Mouse (Mus musculus) ovary, postnatal 14 days (tissue): ENCODE results near the gene Fbxl16.

ENCODE experiments used
- DNase-seq: peaks from one replicate; pipeline ENCODE4 v3.0.0; 2022; ENCODE audit warnings: low spot score

Fbxl16 gene

GRCm38 (mm10) chr17:25808789-25809605, at the start of gene Fbxl16:
Gene Fbxl16, plus strand, starts transcription at chr17:25809085.
- DNase-seq = no peak

GRCm38 (mm10) chr17:25760148-25760547, 48.7 kb upstream of the Fbxl16 start:
- DNase-seq = no peak

GRCm38 (mm10) chr17:25761561-25761970, 47.3 kb upstream of the Fbxl16 start:
- DNase-seq = no peak

- no peak for DNase-seq
These were observed 46.3 kb upstream of the Fbxl16 start for GRCm38 (mm10) chr17:25762591-25762990.

GRCm38 (mm10) chr17:25765886-25766285, 43.0 kb upstream of the Fbxl16 start:
- DNase-seq = no peak

- no peak for DNase-seq
These were observed 39.6 kb upstream of the Fbxl16 start for GRCm38 (mm10) chr17:25769331-25769730.

GRCm38 (mm10) chr17:25773549-25774120, 35.2 kb upstream of the Fbxl16 start, which contains the start of gene Narfl:
Gene Narfl, plus strand, starts transcription at chr17:25773776.
- DNase-seq = peak; percentile 98

GRCm38 (mm10) chr17:25775318-25776062, 33.4 kb upstream of the Fbxl16 start:
- DNase-seq = no peak

GRCm38 (mm10) chr17:25777948-25778347, 30.9 kb upstream of the Fbxl16 start:
- DNase-seq = no peak

GRCm38 (mm10) chr17:25781339-25781738, 27.5 kb upstream of the Fbxl16 start:
- no peak for DNase-seq

- DNase-seq = no peak
These were observed 25.8 kb upstream of the Fbxl16 start for GRCm38 (mm10) chr17:25783086-25783485.

- DNase-seq = no peak
These were observed 24.9 kb upstream of the Fbxl16 start for GRCm38 (mm10) chr17:25783861-25784574.

- peak; percentile 94 for DNase-seq
These were observed 23.6 kb upstream of the Fbxl16 start, which contains the start of gene Haghl for GRCm38 (mm10) chr17:25785281-25785745. Gene Haghl, minus strand, starts transcription at chr17:25785673.

- no peak for DNase-seq
These were observed 22.6 kb upstream of the Fbxl16 start, which contains the start of gene Ccdc78 for GRCm38 (mm10) chr17:25786280-25786679. Gene Ccdc78, plus strand, starts transcription at chr17:25786580.

- no peak for DNase-seq
These were observed 21.9 kb upstream of the Fbxl16 start for GRCm38 (mm10) chr17:25786781-25787504.

- no peak for DNase-seq
These were observed 17.5 kb upstream of the Fbxl16 start for GRCm38 (mm10) chr17:25791320-25791842.

GRCm38 (mm10) chr17:25791843-25792527, 16.9 kb upstream of the Fbxl16 start:
- peak; percentile 88 for DNase-seq

- peak; percentile 62 for DNase-seq
These were observed 16.3 kb upstream of the Fbxl16 start, which contains the start of gene Fam173a for GRCm38 (mm10) chr17:25792615-25793014. Gene Fam173a, minus strand, starts transcription at chr17:25792901.

- no peak for DNase-seq
These were observed 14.7 kb upstream of the Fbxl16 start for GRCm38 (mm10) chr17:25794197-25794596.

GRCm38 (mm10) chr17:25794998-25795397, 13.9 kb upstream of the Fbxl16 start:
- DNase-seq = no peak
